Mouse (Mus musculus) CH12.LX (cell line): ENCODE measurements around the gene Sgsm2. TPM values are rescaled to one million over a fixed set of nuclear protein-coding genes. Genes with fewer than 3 reads are reported as not detected.
A peak's percentile ranks its signal among the peaks of the same experiment; 100 is the strongest.

Experiments
- DNase-seq: peaks from one replicate; pipeline ENCODE4 v3.0.0-alpha.2; 2013; ENCODE audit errors: extremely low read depth
- H3K27ac ChIP-seq: 2 replicates; pipeline ENCODE4 v1.5.1; 2012; ENCODE audit warnings: low read depth, mild to moderate bottlenecking, control low read depth, moderate library complexity; ENCODE audit not compliant: insufficient read depth
- H3K27me3 ChIP-seq: replicated peaks from 2 replicates; pipeline ENCODE3; 2012; ENCODE audit warnings: inconsistent platforms
- H3K36me3 ChIP-seq, 2 experiments: replicated peaks in 1 of 2; 2 replicates each; pipeline versions ENCODE3 to v1.6.1; 2012; ENCODE audit warnings: inconsistent platforms in 1 of 2, low read length in 1 of 2, mild to moderate bottlenecking in 1 of 2, mixed read lengths in 1 of 2, moderate library complexity in 1 of 2; ENCODE audit not compliant: control insufficient read depth in 1 of 2, insufficient read depth in 1 of 2
- H3K4me1 ChIP-seq, 2 experiments: 2 replicates each; pipeline ENCODE4 v1.6.1; 2012; ENCODE audit warnings: inconsistent platforms in 1 of 2, moderate library complexity in 1 of 2; ENCODE audit not compliant: insufficient read depth in 2 of 2, control insufficient read depth in 1 of 2
- H3K4me2 ChIP-seq: 2 replicates; pipeline ENCODE4 v1.6.1; 2012; ENCODE audit warnings: low read depth, mild to moderate bottlenecking, control low read depth; ENCODE audit not compliant: poor library complexity, insufficient read depth, severe bottlenecking
- H3K4me3 ChIP-seq, 3 experiments: fragments of 150-350 bp in 1 of 3; sonication (generic) in 1 of 3; replicated peaks in 1 of 3; 2 replicates each; pipeline versions ENCODE3 to v1.5.1; 2011 to 2012; ENCODE audit warnings: low read depth in 2 of 3, low read length in 2 of 3, mild to moderate bottlenecking in 2 of 3, moderate library complexity in 2 of 3, control low read depth in 1 of 3, improper control_type of control experiment in 1 of 3, inconsistent platforms in 1 of 3, mixed read lengths in 1 of 3; ENCODE audit not compliant: poor library complexity in 1 of 3
- H3K79me2 ChIP-seq: replicated peaks from 2 replicates; pipeline ENCODE4 v1.6.1; 2012; ENCODE audit warnings: mild to moderate bottlenecking, moderate library complexity; ENCODE audit not compliant: control insufficient read depth, poor library complexity, insufficient read depth, severe bottlenecking; ENCODE audit errors: extremely low read depth
- H3K9ac ChIP-seq: 2 replicates; pipeline ENCODE4 v1.6.1; 2012; ENCODE audit warnings: low read depth, mild to moderate bottlenecking, control low read depth, moderate library complexity; ENCODE audit not compliant: insufficient read depth
- H3K9me3 ChIP-seq: replicated peaks from 2 replicates; pipeline ENCODE3; 2012; ENCODE audit warnings: low read length, inconsistent platforms, mixed read lengths
- BHLHE40 ChIP-seq: IDR thresholded peaks from 2 replicates; pipeline ENCODE4 v1.6.1; 2011; ENCODE audit warnings: mild to moderate bottlenecking, low read depth, low read length, improper control_type of control experiment
- CHD1 ChIP-seq: IDR thresholded peaks from 2 replicates; pipeline ENCODE4 v1.6.1; 2012; ENCODE audit warnings: low read depth, low read length, improper control_type of control experiment, inconsistent platforms
- CHD2 ChIP-seq: IDR thresholded peaks from 2 replicates; pipeline ENCODE4 v1.6.1; 2011; ENCODE audit warnings: low read length, improper control_type of control experiment
- CTCF ChIP-seq, 2 experiments: IDR thresholded peaks in 1 of 2; conservative IDR thresholded peaks in 1 of 2; 2 replicates each; pipeline ENCODE4 v1.5.1; 2011 to 2012; ENCODE audit warnings: low read depth in 2 of 2, low read length in 2 of 2, improper control_type of control experiment in 1 of 2, inconsistent platforms in 1 of 2, mild to moderate bottlenecking in 1 of 2, moderate library complexity in 1 of 2
- ELF1 ChIP-seq: IDR thresholded peaks from 2 replicates; pipeline ENCODE4 v1.6.1; 2014; ENCODE audit warnings: low read depth, mild to moderate bottlenecking, inconsistent platforms, low read length, improper control_type of control experiment
- EP300 ChIP-seq: IDR thresholded peaks from 2 replicates; pipeline ENCODE4 v1.6.1; 2011; ENCODE audit warnings: low read length, improper control_type of control experiment
- ETS1 ChIP-seq: conservative IDR thresholded peaks from 2 replicates; pipeline ENCODE4 v1.6.1; 2012; ENCODE audit warnings: low read depth, mild to moderate bottlenecking, inconsistent platforms, low read length, improper control_type of control experiment, moderate library complexity
- GABPA ChIP-seq: IDR thresholded peaks from 2 replicates; pipeline ENCODE4 v1.6.1; 2012; ENCODE audit warnings: low read depth, low read length, improper control_type of control experiment, inconsistent platforms; ENCODE audit not compliant: insufficient replicate concordance
- HCFC1 ChIP-seq: IDR thresholded peaks from 2 replicates; pipeline ENCODE4 v1.6.1; 2012; ENCODE audit warnings: low read depth, mild to moderate bottlenecking, inconsistent platforms, low read length, improper control_type of control experiment
- IRF4 ChIP-seq: IDR thresholded peaks from 2 replicates; pipeline ENCODE4 v1.6.1; 2014; ENCODE audit warnings: low read depth, mild to moderate bottlenecking, inconsistent platforms, low read length, improper control_type of control experiment
- JUN ChIP-seq: IDR thresholded peaks from 2 replicates; pipeline ENCODE4 v1.6.1; 2011; ENCODE audit warnings: low read depth, mild to moderate bottlenecking, low read length, improper control_type of control experiment, moderate library complexity; ENCODE audit not compliant: insufficient read depth
- JUND ChIP-seq: conservative IDR thresholded peaks from 2 replicates; pipeline ENCODE4 v1.6.1; 2011; ENCODE audit warnings: low read depth, low read length, improper control_type of control experiment
- MAFK ChIP-seq: IDR thresholded peaks from 2 replicates; pipeline ENCODE4 v1.6.1; 2011; ENCODE audit warnings: low read length, improper control_type of control experiment; ENCODE audit not compliant: insufficient replicate concordance
- MAX ChIP-seq: IDR thresholded peaks from 2 replicates; pipeline ENCODE4 v1.6.1; 2011; ENCODE audit warnings: low read length, improper control_type of control experiment
- MEF2A ChIP-seq: IDR thresholded peaks from 2 replicates; pipeline ENCODE4 v1.6.1; 2014; ENCODE audit warnings: low read depth, mild to moderate bottlenecking, inconsistent platforms, low read length, improper control_type of control experiment, borderline replicate concordance
- MXI1 ChIP-seq: IDR thresholded peaks from 2 replicates; pipeline ENCODE4 v1.6.1; 2011; ENCODE audit warnings: mild to moderate bottlenecking, low read depth, low read length, improper control_type of control experiment
- MYC ChIP-seq: IDR thresholded peaks from 2 replicates; pipeline ENCODE4 v1.6.1; 2011; ENCODE audit warnings: low read depth, mild to moderate bottlenecking, improper control_type of control experiment, low read length
- NELFE ChIP-seq: IDR thresholded peaks from 2 replicates; pipeline ENCODE4 v1.6.1; 2011; ENCODE audit warnings: low read depth, low read length, improper control_type of control experiment
- NRF1 ChIP-seq: IDR thresholded peaks from 2 replicates; pipeline ENCODE4 v1.6.1; 2014; ENCODE audit warnings: low read depth, mild to moderate bottlenecking, inconsistent platforms, low read length, improper control_type of control experiment, moderate library complexity
- PAX5 ChIP-seq: IDR thresholded peaks from 2 replicates; pipeline ENCODE4 v1.6.1; 2012; ENCODE audit warnings: low read length, inconsistent platforms, mixed read lengths
- POLR2A ChIP-seq: IDR thresholded peaks from 2 replicates; pipeline ENCODE4 v1.6.1; 2011; ENCODE audit warnings: low read depth, mild to moderate bottlenecking, improper control_type of control experiment, low read length
- POLR2AphosphoS2 ChIP-seq: IDR thresholded peaks from 2 replicates; pipeline ENCODE4 v1.6.1; 2011; ENCODE audit warnings: low read depth, low read length, improper control_type of control experiment
- RAD21 ChIP-seq: IDR thresholded peaks from 2 replicates; pipeline ENCODE4 v1.6.1; 2011; ENCODE audit warnings: low read depth, mild to moderate bottlenecking, low read length, improper control_type of control experiment, moderate library complexity
- RCOR1 ChIP-seq: conservative IDR thresholded peaks from 2 replicates; pipeline ENCODE4 v1.6.1; 2012; ENCODE audit warnings: low read depth, mild to moderate bottlenecking, inconsistent platforms, low read length, improper control_type of control experiment
- SMC3 ChIP-seq: IDR thresholded peaks from 2 replicates; pipeline ENCODE4 v1.6.1; 2011; ENCODE audit warnings: low read depth, low read length, improper control_type of control experiment
- TBP ChIP-seq: conservative IDR thresholded peaks from 2 replicates; pipeline ENCODE4 v1.6.1; 2011; ENCODE audit warnings: low read depth, low read length, improper control_type of control experiment
- USF1 ChIP-seq: IDR thresholded peaks from 2 replicates; pipeline ENCODE4 v1.6.1; 2014; ENCODE audit warnings: low read depth, mild to moderate bottlenecking, inconsistent platforms, low read length, improper control_type of control experiment
- USF2 ChIP-seq: conservative IDR thresholded peaks from 2 replicates; pipeline ENCODE4 v1.6.1; 2011; ENCODE audit warnings: low read depth, low read length, improper control_type of control experiment
- ZC3H11A ChIP-seq: IDR thresholded peaks from 2 replicates; pipeline ENCODE4 v1.6.1; 2012; ENCODE audit warnings: low read depth, mild to moderate bottlenecking, inconsistent platforms, low read length, improper control_type of control experiment
- ZMIZ1 ChIP-seq: IDR thresholded peaks from 2 replicates; pipeline ENCODE4 v1.6.1; 2012; ENCODE audit warnings: low read depth, mild to moderate bottlenecking, inconsistent platforms, low read length, improper control_type of control experiment
- dilution Hi-C: fragments of 300-500 bp; cut with MboI; formaldehyde crosslinking; loops from 2 replicates; pipeline ENCODE4 v1.14.3; 2020; ENCODE audit warnings: low sequenced_read_pairs; ENCODE audit not compliant: extremely low pct_unique_long_range_greater_than_20kb, extremely low pct_ligation_motif_present
- in situ Hi-C: fragments of 300-500 bp; cut with MboI; formaldehyde crosslinking; loops from 3 replicates; pipeline ENCODE4 v1.14.3; 2019; ENCODE audit warnings: low sequenced_read_pairs, low pct_ligation_motif_present, low pct_unique_long_range_greater_than_20kb, mixed read lengths
- polyA plus RNA-seq: library from polyadenylated mRNA; unstranded; fragments of >175 nt; gene quantifications from 2 replicates; pipeline ENCODE4 v1.2.1, GENCODE M21; 2012; ENCODE audit warnings: low read depth; ENCODE audit not compliant: insufficient read length
- total RNA-seq, 2 experiments: library from RNA; depleted of rRNA; stranded (reverse); fragments of 300-350 nt in 1 of 2; fragments of >200 nt in 1 of 2; gene quantifications; 2 replicates each; pipeline ENCODE4 v1.2.3; 2012 to 2014

Sgsm2 gene
- total and polyA plus RNA-seq, 3 experiments = 0.75 to 3.8 (median 3.1) TPM

DNA sequence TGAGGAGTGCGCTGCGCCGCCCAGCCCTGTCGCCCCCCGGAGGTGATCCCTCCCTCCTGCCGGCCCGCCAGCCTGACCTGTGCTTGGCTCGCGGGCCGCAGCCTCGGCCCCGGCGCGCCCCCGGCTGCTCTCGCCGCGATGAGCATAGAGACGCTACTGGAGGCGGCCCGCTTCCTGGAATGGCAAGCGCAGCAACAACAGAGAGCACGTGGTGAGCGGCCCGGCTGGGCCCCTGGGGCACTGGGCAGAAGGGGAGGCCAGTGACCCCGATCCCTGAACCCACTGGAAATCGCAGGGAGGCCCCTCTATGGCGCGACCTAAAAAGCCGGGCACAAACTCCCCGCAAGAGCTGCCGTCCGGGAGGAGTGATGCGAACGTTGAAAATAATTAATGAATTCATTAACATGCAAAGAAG, 65.7 kb downstream of the Sgsm2 start:
- TF ChIP-seq RAD21 (no peak), CHD1 (peak; percentile 85; the same call in 1 of the 2 replicates), PAX5 (no peak), HCFC1 (no peak), NELFE (peak; percentile 1; the same call in 1 of the 2 replicates), MXI1 (peak; percentile 55; the same call in 1 of the 2 replicates), USF1 (peak; percentile 45), MAX (peak; percentile 67), ELF1 (peak; percentile 78)
- TF ChIP-seq, all 38 proteins: peak for 6
- dilution Hi-C loops = no loop called here
- Histone ChIP-seq H3K9ac (peak overlapping the region; percentile 82), H3K79me2 (peaks cover 7% of the 10 kb centered on the region), H3K27me3 (no peaks in the 10 kb centered on the region), H3K36me3 (peaks cover under 1 to 21% of the 10 kb centered on the region in 2 experiments), H3K9me3 (no peaks in the 10 kb centered on the region), H3K4me2 (peak overlapping the region; percentile 49), H3K4me1 (peaks cover 14 to 69% of the 10 kb centered on the region in 2 experiments), H3K4me3 (peak overlapping the region; percentile 61 to 91 (median 68)), H3K27ac (peak overlapping the region; percentile 81)
- peak; percentile 55 for DNase-seq
- in situ Hi-C loops = loop anchor here (25.0 kb wide), 1 partner anchor 444 kb away; no protein-coding TSS in a partner anchor

DNA sequence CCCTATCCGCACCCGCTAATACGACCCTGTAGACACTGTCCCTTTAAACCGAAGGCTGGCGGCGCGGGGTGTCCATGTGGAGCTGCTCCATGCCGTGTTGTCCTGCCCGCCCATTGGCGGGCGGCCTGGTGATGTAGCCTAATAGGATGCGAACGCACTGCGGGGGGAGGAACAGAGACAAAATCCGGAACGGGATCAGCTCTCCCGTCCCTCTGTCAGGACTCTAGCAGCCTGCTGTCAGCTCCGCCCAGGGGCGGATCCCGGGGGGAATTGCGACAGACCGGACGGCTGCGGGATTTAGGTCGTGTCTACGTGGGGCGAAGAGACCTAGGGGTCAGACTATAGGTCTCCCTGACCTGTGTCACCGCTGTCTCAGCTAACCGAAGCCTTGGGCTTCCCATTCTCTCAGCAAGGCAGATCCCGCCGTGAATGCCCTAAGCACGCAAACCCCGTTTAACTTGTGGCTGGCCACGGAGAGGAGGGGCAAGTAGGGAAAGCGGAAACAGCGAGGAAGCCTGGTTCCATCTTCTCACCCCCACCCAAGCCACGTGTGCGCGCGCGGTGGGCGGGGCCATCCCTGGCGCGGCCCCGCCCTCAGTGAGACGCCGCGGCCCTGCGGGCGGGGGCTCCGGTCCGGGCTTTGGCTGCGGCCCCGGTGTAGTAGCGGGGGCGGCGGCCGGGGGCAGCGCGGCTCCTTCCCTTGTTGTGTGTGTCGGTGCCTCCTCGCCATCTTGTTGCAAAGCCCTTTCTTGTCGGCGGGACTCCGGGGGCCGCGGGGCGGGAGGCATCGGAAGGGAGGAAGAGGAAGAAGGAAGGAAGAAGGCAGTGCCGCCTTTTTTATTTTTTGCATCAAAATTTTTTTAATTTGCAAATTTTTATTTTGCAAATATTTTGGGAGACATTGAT, 66.4 kb downstream of the Sgsm2 start, which contains the start of gene Mnt:
Gene Mnt (plus strand): TSS at position 665 of the 906 bp plus-strand sequence.
- Histone ChIP-seq H3K36me3 (peaks cover 4 to 21% of the 10 kb centered on the region in 2 experiments), H3K79me2 (peaks cover 7% of the 10 kb centered on the region), H3K27me3 (no peaks in the 10 kb centered on the region), H3K9me3 (no peaks in the 10 kb centered on the region), H3K27ac (peak within 1 kb of the TSS; percentile 93), H3K4me2 (peak within 1 kb of the TSS; percentile 96), H3K4me3 (peak within 1 kb of the TSS; percentile 61 to 91 (median 68)), H3K9ac (peak within 1 kb of the TSS; percentile 82), H3K4me1 (peaks cover 17 to 71% of the 10 kb centered on the region in 2 experiments)
- in situ Hi-C loops (loop anchor here (25.0 kb wide), 1 partner anchor 443 kb away; no protein-coding TSS in a partner anchor), dilution Hi-C loops (no loop called here)
- peak; percentile 100 for DNase-seq
- TF ChIP-seq PAX5 (no peak), ETS1 (peak; percentile 25), GABPA (no peak), USF1 (peak; percentile 77), JUN (no peak), JUND (no peak), TBP (peak; percentile 70), USF2 (peak; percentile 3; the same call in 1 of the 2 replicates), NRF1 (peak; percentile 56), RCOR1 (peak; percentile 56), ZMIZ1 (peak; percentile 83), MEF2A (peak; percentile 74; the same call in 1 of the 2 replicates), SMC3 (peak; percentile 19), MAFK (no peak), CTCF (conservative IDR thresholded peaks at IDR 0.05 in 1 of 2, IDR thresholded peaks at IDR 0.05 in 1 of 2; ENCODE audit: low read depth in 2 of 2, low read length in 2 of 2) (no peak), CHD2 (peak; percentile 16), MYC (peak; percentile 83), EP300 (no peak), CHD1 (peak; percentile 94), BHLHE40 (peak; percentile 56; the same call in 1 of the 2 replicates), RAD21 (no peak), POLR2A (peak; percentile 54), IRF4 (peak; percentile 40), ZC3H11A (no peak), ELF1 (peak; percentile 77), POLR2AphosphoS2 (peak; percentile 14; the same call in 1 of the 2 replicates), MAX (peak; percentile 98)
